Mouse (Mus musculus) neural tube, embryonic 13.5 days (tissue): ENCODE results near the gene Atxn1l. TPM values are rescaled to one million over a fixed set of nuclear protein-coding genes. Genes with fewer than 3 reads are reported as not detected.
A peak's percentile ranks its signal among the peaks of the same experiment; 100 is the strongest.

Source experiments
- ATAC-seq: fragments of 200-750 bp; cut with Nextera tagmentation; 2 replicates; pipeline ENCODE4 v1.8.0; 2017; ENCODE audit warnings: low read depth, mild to moderate bottlenecking, moderate TSS enrichment, moderate library complexity
- H3K27ac ChIP-seq: fragments of 300-500 bp; sonication (generic); replicated peaks from 2 replicates; pipeline ENCODE4 v1.5.1; 2015; ENCODE audit warnings: moderate library complexity, mild to moderate bottlenecking, inconsistent platforms
- H3K27me3 ChIP-seq: fragments of 300-500 bp; sonication (generic); 2 replicates; pipeline ENCODE4 v1.6.1; 2015; ENCODE audit warnings: mild to moderate bottlenecking, inconsistent platforms
- H3K36me3 ChIP-seq: fragments of 300-500 bp; sonication (generic); 2 replicates; pipeline ENCODE4 v1.6.1; 2015; ENCODE audit warnings: mild to moderate bottlenecking, inconsistent platforms
- H3K4me1 ChIP-seq: fragments of 300-500 bp; sonication (generic); replicated peaks from 2 replicates; pipeline ENCODE4 v1.6.1; 2015; ENCODE audit warnings: inconsistent platforms
- H3K4me2 ChIP-seq: fragments of 300-500 bp; sonication (generic); 2 replicates; pipeline ENCODE4 v1.6.1; 2015; ENCODE audit warnings: inconsistent platforms, mild to moderate bottlenecking, moderate library complexity
- H3K4me3 ChIP-seq: fragments of 300-500 bp; sonication (generic); 2 replicates; pipeline ENCODE4 v1.5.1; 2015; ENCODE audit warnings: mild to moderate bottlenecking, inconsistent platforms
- H3K9ac ChIP-seq: fragments of 300-500 bp; sonication (generic); 2 replicates; pipeline ENCODE4 v1.6.1; 2015; ENCODE audit warnings: moderate library complexity, mild to moderate bottlenecking, inconsistent platforms
- H3K9me3 ChIP-seq: fragments of 300-500 bp; sonication (generic); 2 replicates; pipeline ENCODE4 v1.6.1; 2016; ENCODE audit warnings: inconsistent platforms
- WGBS: fragments of 180-500 bp; shearing (Covaris S2); methylation state at CpG from one replicate; pipeline ENCODE4 v1.1.7; 2015; 5-methylcytosine and 5-hydroxymethylcytosine counted together
- polyA plus RNA-seq: library from polyadenylated mRNA; unstranded; fragments of >200 nt; fragmentation: Nextera tagmentation; extraction: Ambion mirVana; gene quantifications from 2 replicates; pipeline ENCODE4 v1.2.1, GENCODE M21; 2015

Atxn1l gene
- polyA plus RNA-seq, 1 experiment from 2014 or later = 3.7 TPM

DNA sequence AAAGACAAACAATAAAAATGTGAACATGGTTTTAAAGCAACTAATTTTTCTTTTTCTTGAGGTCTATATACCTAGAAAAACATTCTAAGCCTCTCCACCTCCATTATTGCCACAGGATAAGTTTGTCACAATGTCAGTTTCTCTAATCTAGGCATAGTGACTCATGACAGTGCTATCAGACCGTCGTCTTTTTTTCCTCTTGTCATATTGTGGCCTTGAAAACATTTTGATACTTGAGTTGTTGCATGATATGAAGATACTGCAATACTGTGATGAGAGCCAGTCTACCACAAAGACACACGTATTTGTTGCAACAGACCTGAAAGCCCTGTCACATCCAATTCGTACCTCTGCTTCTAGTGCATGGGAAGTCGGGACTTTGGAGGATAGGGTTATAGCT lies 22.6 kb downstream of the Atxn1l start:
- Histone ChIP-seq H3K27me3 (no peaks in the 10 kb centered on the region), H3K4me1 (no peaks in the 10 kb centered on the region; the same call in 1 of the 2 replicates), H3K36me3 (peaks cover 96% of the 10 kb centered on the region), H3K9me3 (no peaks in the 10 kb centered on the region), H3K9ac (no peak overlapping the region), H3K4me2 (no peak overlapping the region), H3K4me3 (no peak overlapping the region), H3K27ac (no peak overlapping the region)
- ATAC-seq = no peak
- 98% methylated on average over 5 of the region's 5 CpGs for WGBS

DNA sequence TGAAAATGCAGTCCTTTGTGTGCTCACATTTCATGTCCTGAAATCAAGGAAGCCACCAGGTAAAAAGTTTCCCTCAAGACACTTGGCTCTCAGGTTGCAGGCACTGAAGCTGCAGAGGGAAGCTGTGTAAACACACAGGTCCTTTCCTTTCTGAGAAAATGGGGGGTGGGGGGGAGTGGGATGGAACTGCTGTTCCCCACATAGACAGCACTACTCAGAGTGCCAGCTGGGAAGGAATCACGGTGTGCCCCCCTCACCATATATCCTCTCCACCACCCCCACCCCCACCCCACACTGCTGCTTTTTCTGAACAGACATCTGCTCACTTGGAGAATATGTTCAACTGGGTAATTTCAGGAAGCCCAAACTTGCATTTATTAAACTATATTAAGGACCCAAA lies 25.0 kb downstream of the Atxn1l start:
- H3K4me1 ChIP-seq = peaks cover 15% of the 10 kb centered on the region
- no peak overlapping the region for H3K4me3 ChIP-seq
- H3K9ac ChIP-seq = no peak overlapping the region
- no peaks in the 10 kb centered on the region for H3K27me3 ChIP-seq
- WGBS = 91% methylated on average over 1 of the region's 1 CpGs
- ATAC-seq = no peak
- no peak overlapping the region for H3K27ac ChIP-seq
- H3K36me3 ChIP-seq = peaks cover 91% of the 10 kb centered on the region
- no peak overlapping the region for H3K4me2 ChIP-seq
- no peaks in the 10 kb centered on the region for H3K9me3 ChIP-seq

DNA sequence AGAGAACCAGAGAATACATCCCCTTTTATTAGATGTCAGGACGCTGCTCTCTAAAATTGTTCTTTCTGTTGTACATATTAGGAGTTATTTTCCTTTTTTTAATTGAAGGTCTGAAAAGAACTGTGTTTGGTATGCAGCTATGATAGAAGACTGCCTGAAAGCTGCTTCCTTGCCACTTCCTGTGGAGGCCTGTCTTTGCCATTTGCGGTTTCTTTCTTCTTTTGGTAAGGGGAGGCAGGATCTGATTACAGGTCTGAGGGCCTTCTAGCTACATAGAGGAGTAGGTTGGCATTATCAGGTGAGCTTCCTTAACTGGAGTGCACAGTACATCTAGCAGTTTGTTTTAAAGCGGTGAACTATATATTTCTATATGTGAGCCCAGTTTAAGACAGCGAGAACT lies 29.6 kb downstream of the Atxn1l start:
- H3K36me3 ChIP-seq = peaks cover 49% of the 10 kb centered on the region
- ATAC-seq = no peak
- WGBS = 95% methylated on average over 4 of the region's 4 CpGs
- no peaks in the 10 kb centered on the region for H3K9me3 ChIP-seq
- H3K9ac ChIP-seq = peak overlapping the region; percentile 32
- H3K4me2 ChIP-seq = peak overlapping the region; percentile 91
- peaks cover 10% of the 10 kb centered on the region for H3K27me3 ChIP-seq
- H3K4me1 ChIP-seq = peaks cover 36% of the 10 kb centered on the region
- no peak overlapping the region for H3K4me3 ChIP-seq
- H3K27ac ChIP-seq = no peak overlapping the region

DNA sequence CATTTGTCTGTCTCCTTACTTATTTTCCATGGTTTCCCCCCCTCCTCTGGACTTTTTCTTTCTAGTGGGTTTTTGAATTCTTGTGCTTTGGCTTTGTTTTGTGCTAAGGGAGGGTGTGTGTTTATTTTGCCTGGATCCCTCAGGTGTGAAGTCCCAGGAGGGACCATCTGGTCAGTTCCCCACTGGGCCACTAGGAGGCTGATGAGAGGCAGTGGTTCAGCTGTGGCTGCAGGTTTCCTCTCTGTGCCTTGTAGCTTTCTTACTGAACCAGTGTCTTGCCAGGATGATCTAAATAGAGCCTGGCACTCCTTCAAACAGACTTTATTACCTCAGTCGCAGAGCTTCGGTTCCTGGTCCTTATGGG lies 30.7 kb downstream of the Atxn1l start:
- ATAC-seq = peak; percentile 47; the same call in 1 of the 2 replicates
- Histone ChIP-seq H3K9me3 (no peaks in the 10 kb centered on the region), H3K27ac (no peak overlapping the region), H3K9ac (peak overlapping the region; percentile 100), H3K4me2 (peak overlapping the region; percentile 91), H3K4me3 (peak overlapping the region; percentile 95), H3K4me1 (peaks cover 36% of the 10 kb centered on the region), H3K27me3 (peaks cover 15% of the 10 kb centered on the region), H3K36me3 (peaks cover 38% of the 10 kb centered on the region)
- whole genome bisulfite sequencing = 13% methylated on average over 2 of the region's 2 CpGs

GRCm38 (mm10) chr8:109706076-109706873 lies 31.3 kb downstream of the Atxn1l start:
- no peaks in the 10 kb centered on the region for H3K9me3 ChIP-seq
- ATAC-seq = peak; percentile 52
- H3K36me3 ChIP-seq = peaks cover 32% of the 10 kb centered on the region
- peak overlapping the region; percentile 100 for H3K9ac ChIP-seq
- WGBS = under 1% methylated on average over 25 of the region's 30 CpGs
- H3K27me3 ChIP-seq = peaks cover 15% of the 10 kb centered on the region
- H3K4me1 ChIP-seq = peaks cover 36% of the 10 kb centered on the region
- H3K4me2 ChIP-seq = peak overlapping the region; percentile 91
- H3K27ac ChIP-seq = peak overlapping the region; percentile 98
- H3K4me3 ChIP-seq = peak overlapping the region; percentile 95

GRCm38 (mm10) chr8:109705320-109706075 lies 32.0 kb downstream of the Atxn1l start, which contains the start of gene Zfp821:
Gene Zfp821, plus strand, starts transcription at chr8:109705546.
- ATAC-seq = peak; percentile 88
- peaks cover 36% of the 10 kb centered on the region for H3K4me1 ChIP-seq
- peaks cover 15% of the 10 kb centered on the region for H3K27me3 ChIP-seq
- peak within 1 kb of the TSS; percentile 95 for H3K4me3 ChIP-seq
- H3K9me3 ChIP-seq = no peaks in the 10 kb centered on the region
- whole genome bisulfite sequencing = under 1% methylated on average over 89 of the region's 100 CpGs
- H3K36me3 ChIP-seq = peaks cover 24% of the 10 kb centered on the region
- peak within 1 kb of the TSS; percentile 98 for H3K27ac ChIP-seq
- peak within 1 kb of the TSS; percentile 100 for H3K9ac ChIP-seq
- peak within 1 kb of the TSS; percentile 91 for H3K4me2 ChIP-seq

DNA sequence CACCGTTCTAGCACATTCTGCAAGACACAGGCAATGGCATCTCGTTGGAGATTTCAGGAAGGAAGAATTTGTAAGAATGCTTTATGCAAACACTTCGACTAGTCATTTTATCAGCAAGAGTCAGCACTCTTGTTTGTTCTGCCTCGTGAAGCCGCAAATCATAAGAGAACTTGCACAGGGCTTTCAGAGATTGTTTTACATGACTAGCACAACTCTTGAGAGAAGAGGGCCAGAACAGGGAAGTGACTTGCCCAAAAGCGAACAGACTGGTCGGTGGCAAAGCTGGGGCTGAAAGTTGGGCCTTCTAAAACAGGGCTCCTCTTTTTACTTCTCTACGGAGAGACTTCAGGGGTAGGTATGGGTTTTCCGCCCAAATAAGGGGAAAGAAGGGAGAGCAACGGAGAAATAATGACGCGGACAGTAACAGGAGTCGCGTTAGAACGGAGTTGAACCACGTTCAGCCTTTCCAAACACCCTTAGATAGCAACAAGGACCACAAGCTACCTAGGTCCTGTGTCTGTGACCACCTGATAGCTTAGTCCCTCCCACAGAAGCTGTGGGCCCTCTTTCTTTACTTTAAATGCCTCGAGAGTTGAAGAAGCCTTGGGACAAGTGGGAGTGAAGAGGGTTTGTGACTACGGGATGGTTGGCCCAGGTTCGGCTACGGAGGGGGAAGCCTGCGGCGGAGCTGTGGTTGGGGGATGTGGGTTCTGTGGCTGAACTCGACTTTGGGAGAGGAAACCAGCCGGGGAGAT lies 32.8 kb downstream of the Atxn1l start:
- H3K27ac ChIP-seq = peak overlapping the region; percentile 98
- H3K36me3 ChIP-seq = peaks cover 17% of the 10 kb centered on the region
- H3K4me3 ChIP-seq = peak overlapping the region; percentile 95
- peaks cover 36% of the 10 kb centered on the region for H3K4me1 ChIP-seq
- WGBS = 12% methylated on average over 24 of the region's 24 CpGs
- peak; percentile 34 for ATAC-seq
- H3K9me3 ChIP-seq = no peaks in the 10 kb centered on the region
- peak overlapping the region; percentile 100 for H3K9ac ChIP-seq
- H3K4me2 ChIP-seq = peak overlapping the region; percentile 91
- H3K27me3 ChIP-seq = peaks cover 15% of the 10 kb centered on the region

GRCm38 (mm10) chr8:109698477-109698876 lies 39.1 kb downstream of the Atxn1l start:
- Histone ChIP-seq H3K27me3 (peaks cover 10% of the 10 kb centered on the region), H3K4me2 (no peak overlapping the region), H3K36me3 (no peaks in the 10 kb centered on the region), H3K4me1 (peaks cover 8% of the 10 kb centered on the region), H3K27ac (no peak overlapping the region), H3K9me3 (no peaks in the 10 kb centered on the region), H3K4me3 (no peak overlapping the region), H3K9ac (no peak overlapping the region)
- no peak for ATAC-seq
- WGBS = 79% methylated on average over 3 of the region's 3 CpGs

DNA sequence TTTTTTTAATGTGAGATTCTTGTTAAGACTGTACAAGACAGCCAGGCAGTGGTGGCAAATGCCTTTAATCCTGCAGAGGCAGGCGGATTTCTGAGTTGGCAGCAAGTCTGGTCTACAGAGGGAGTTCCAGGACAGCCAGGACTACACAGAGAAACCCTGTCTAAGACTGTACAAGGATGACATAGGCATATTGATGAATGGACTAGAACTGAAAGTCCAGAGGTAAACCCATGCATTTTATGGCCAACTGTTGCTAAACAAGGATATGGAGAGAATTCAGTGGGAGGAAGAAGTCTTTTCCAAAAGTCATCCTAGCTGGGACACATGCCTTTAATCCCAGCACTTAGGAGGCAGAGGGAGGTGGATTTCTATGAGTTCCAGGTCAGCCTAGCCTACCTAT lies 39.8 kb downstream of the Atxn1l start:
- Histone ChIP-seq H3K27ac (no peak overlapping the region), H3K9me3 (no peaks in the 10 kb centered on the region), H3K27me3 (peaks cover 3% of the 10 kb centered on the region), H3K4me3 (no peak overlapping the region), H3K9ac (no peak overlapping the region), H3K36me3 (no peaks in the 10 kb centered on the region), H3K4me2 (no peak overlapping the region), H3K4me1 (peaks cover 8% of the 10 kb centered on the region)
- 83% methylated on average over 1 of the region's 1 CpGs for WGBS
- no peak for ATAC-seq

DNA sequence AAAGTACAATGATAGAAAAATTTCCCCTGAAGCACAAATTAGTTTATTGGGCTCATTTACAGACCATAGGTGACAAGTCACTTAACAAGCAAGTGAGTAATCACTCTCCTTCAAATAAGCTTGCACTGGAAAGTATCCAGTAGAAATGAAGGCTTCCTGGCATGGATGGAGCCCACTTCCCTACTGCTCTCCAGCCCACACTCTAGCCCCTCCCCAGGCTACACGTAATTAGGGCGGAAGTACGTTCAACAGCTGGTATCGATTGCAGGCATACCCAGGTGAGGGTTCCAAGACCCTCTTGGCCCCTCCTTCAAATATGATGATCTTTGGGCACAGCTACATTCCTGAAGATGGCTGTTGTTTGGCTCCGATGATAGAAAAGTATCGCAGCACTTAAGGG lies 43.4 kb downstream of the Atxn1l start:
- Histone ChIP-seq H3K4me2 (peak overlapping the region; percentile 83), H3K27me3 (no peaks in the 10 kb centered on the region), H3K36me3 (no peaks in the 10 kb centered on the region), H3K4me3 (peak overlapping the region; percentile 82), H3K27ac (no peak overlapping the region), H3K4me1 (peaks cover 30% of the 10 kb centered on the region), H3K9me3 (no peaks in the 10 kb centered on the region), H3K9ac (no peak overlapping the region)
- WGBS = 43% methylated on average over 6 of the region's 6 CpGs
- ATAC-seq = no peak

GRCm38 (mm10) chr8:109693146-109693900 lies 44.2 kb downstream of the Atxn1l start, which contains the start of gene Ist1:
Gene Ist1, minus strand, starts transcription at chr8:109693260.
- H3K9ac ChIP-seq = peak within 1 kb of the TSS; percentile 99
- H3K4me2 ChIP-seq = peak within 1 kb of the TSS; percentile 83
- H3K27me3 ChIP-seq = no peaks in the 10 kb centered on the region
- no peaks in the 10 kb centered on the region for H3K36me3 ChIP-seq
- H3K4me1 ChIP-seq = peaks cover 30% of the 10 kb centered on the region
- under 1% methylated on average over 57 of the region's 57 CpGs for WGBS
- peak within 1 kb of the TSS; percentile 82 for H3K4me3 ChIP-seq
- H3K27ac ChIP-seq = peak within 1 kb of the TSS; percentile 87
- peak; percentile 98 for ATAC-seq
- H3K9me3 ChIP-seq = no peaks in the 10 kb centered on the region
